Mouse (Mus musculus): ENCODE measurements at regions not wholly inside any gene's neighbourhood (a gene's known extent, or its start where the extent isn't known, plus 50 kb on each side); places are given as distances from the start of the nearest gene placed in this dataset.

- TF ChIP-seq CTCF (IDR thresholded peaks at IDR 0.05; ENCODE audit: borderline replicate concordance, extremely low read depth, insufficient read depth, insufficient read length) (no peak), POLR2A (IDR thresholded peaks at IDR 0.05; ENCODE audit: borderline replicate concordance, extremely low read depth, insufficient read depth, insufficient read length, poor library complexity, severe bottlenecking) (no peak)
These were observed 66.5 kb upstream of the Acbd6 start for GRCm38 (mm10) chr1:155491205-155492026.

Measured in brain, embryonic 14.5 days (tissue).